Mouse (Mus musculus): ENCODE measurements around the gene Gm49387.

DNA sequence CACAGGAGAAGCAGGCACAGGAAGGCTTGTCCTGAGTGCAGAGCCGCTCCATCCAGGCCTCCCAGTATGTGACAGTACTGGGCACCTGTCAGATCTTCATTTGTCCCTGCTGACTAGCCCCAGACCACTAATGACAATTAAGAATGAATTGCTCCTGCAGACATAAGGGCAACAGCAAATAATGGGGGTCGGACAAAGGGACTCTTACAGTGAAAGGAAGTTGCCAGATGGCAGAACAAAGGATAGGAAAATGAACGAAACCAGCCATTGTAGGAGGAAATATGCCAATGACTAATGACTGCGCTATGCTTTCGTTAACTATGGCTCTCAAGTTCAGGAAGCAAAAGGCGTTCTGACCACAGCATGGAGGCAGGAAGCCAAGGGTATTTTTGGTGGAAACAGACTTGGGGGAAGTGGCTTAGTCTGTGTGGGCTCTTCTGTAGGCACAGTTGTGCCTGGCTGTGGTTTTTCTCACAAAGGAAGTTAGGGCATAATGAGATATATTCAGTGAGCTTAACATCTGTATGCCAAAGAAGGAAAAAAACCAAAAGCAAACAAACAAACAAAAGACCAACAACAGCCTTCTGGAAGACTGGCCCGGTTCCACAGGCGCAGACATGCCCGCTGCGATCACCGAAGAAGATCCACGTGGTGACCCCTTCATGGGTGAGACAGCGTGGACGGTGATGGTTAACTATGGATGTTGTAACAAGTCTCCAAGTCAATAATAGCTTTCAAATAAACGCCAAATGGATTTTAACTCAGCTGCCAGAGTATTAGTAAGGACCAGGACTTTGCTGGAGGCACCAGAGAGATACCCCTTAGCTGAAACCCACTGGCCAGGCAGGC is 29.2 kb upstream of the Gm49387 start:
- peak; percentile 36 for TF ChIP-seq POLR2A (IDR thresholded peaks at IDR 0.05; ENCODE audit: low read depth, low read length)
- no peak for TF ChIP-seq CTCF (IDR thresholded peaks at IDR 0.05; ENCODE audit: borderline replicate concordance, insufficient read depth, low read length)
